Mouse (Mus musculus) lung, embryonic 16.5 days (tissue): ENCODE data around the gene Ryr2. TPM values are rescaled to one million over a fixed set of nuclear protein-coding genes. Genes with fewer than 3 reads are reported as not detected.

ENCODE experiments used
- ATAC-seq: fragments of 200-750 bp; cut with Nextera tagmentation; 2 replicates; pipeline ENCODE4 v1.8.0; 2017; ENCODE audit warnings: low read depth, mild to moderate bottlenecking, moderate library complexity
- H3K27ac ChIP-seq: fragments of 300-500 bp; sonication (generic); 2 replicates; pipeline ENCODE4 v1.5.1; 2014; ENCODE audit warnings: mild to moderate bottlenecking, control low read depth, low read length
- H3K27me3 ChIP-seq: fragments of 300-500 bp; sonication (generic); 2 replicates; pipeline ENCODE4 v1.6.1; 2014; ENCODE audit warnings: low read depth, low read length, mixed read lengths; ENCODE audit not compliant: control insufficient read depth, insufficient read depth
- H3K36me3 ChIP-seq: fragments of 300-500 bp; sonication (generic); 2 replicates; pipeline ENCODE4 v1.6.1; 2014; ENCODE audit warnings: low read length; ENCODE audit not compliant: control insufficient read depth, insufficient read depth
- H3K4me1 ChIP-seq: fragments of 300-500 bp; sonication (generic); replicated peaks from 2 replicates; pipeline ENCODE4 v1.6.1; 2014; ENCODE audit warnings: low read length, mixed read lengths; ENCODE audit not compliant: control insufficient read depth, insufficient read depth
- H3K4me2 ChIP-seq: fragments of 300-500 bp; sonication (generic); 2 replicates; pipeline ENCODE4 v1.6.1; 2014; ENCODE audit warnings: low read depth, low read length, control low read depth
- H3K4me3 ChIP-seq: fragments of 300-500 bp; sonication (generic); 2 replicates; pipeline ENCODE4 v1.5.1; 2014; ENCODE audit warnings: mild to moderate bottlenecking, low read length, control low read depth
- H3K9ac ChIP-seq: fragments of 300-500 bp; sonication (generic); 2 replicates; pipeline ENCODE4 v1.6.1; 2014; ENCODE audit warnings: low read length, control low read depth
- H3K9me3 ChIP-seq: fragments of 300-500 bp; sonication (generic); 2 replicates; pipeline ENCODE4 v1.6.1; 2016; ENCODE audit warnings: low read length; ENCODE audit not compliant: control insufficient read depth
- WGBS: fragments of 180-500 bp; shearing (Covaris S2); extraction: QIAGEN DNeasy Blood & Tissue Kit; methylation state at CpG from one replicate; pipeline ENCODE4 v1.1.7; 2014; 5-methylcytosine and 5-hydroxymethylcytosine counted together
- polyA plus RNA-seq: library from polyadenylated mRNA; unstranded; fragments of >200 nt; fragmentation: Nextera tagmentation; extraction: Ambion mirVana; gene quantifications from 2 replicates; pipeline ENCODE4 v1.2.1, GENCODE M21; 2015

Gene Ryr2
- polyA plus RNA-seq, 1 experiment from 2014 or later, result 1.5 TPM

DNA sequence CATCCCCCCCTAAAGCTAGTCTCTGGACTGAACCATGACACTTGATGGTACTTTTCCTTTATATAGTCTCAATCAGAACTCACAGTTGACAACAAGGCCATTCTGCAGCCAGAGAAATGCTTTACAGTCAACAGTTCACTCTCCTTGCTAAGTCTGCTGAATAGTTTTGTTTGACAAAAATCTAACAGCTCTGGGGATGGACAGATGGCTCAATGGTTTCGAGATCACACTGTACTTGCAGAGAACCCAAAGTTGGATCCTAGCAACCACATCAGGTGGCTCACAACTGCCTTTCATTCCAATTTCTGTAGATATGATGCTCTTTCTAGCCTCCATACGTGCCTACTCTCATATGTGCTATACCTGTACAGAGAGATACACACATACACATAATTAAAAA is 109.4 kb downstream of the Ryr2 start:
- Histone ChIP-seq H3K36me3 (no peaks in the 10 kb centered on the region), H3K9me3 (no peaks in the 10 kb centered on the region), H3K9ac (no peak overlapping the region), H3K4me2 (no peak overlapping the region), H3K4me1 (no peaks in the 10 kb centered on the region), H3K27me3 (no peaks in the 10 kb centered on the region), H3K27ac (no peak overlapping the region), H3K4me3 (no peak overlapping the region)
- 74% methylated on average over 2 of the region's 2 CpGs for WGBS
- ATAC-seq, result no peak

DNA sequence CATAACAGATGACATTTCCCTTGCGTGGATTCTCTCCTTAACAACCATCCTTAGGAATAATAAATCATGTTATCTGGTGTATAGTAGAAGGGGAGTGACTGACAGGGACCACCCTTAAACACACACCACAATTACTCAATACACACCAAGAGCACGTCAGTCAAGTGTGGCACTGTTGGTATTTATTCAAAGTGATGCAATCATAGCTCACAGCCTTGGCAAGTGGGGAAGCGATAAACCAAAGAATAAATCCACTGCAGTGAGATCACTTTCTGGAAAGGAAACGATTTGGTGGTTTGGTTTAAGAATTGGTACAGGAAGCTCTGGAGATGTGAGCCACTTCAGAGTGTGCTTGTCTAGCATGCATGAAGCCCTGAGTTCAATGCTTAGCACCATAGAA is 119.2 kb downstream of the Ryr2 start:
- H3K4me2 ChIP-seq, result no peak overlapping the region
- H3K27ac ChIP-seq, result no peak overlapping the region
- no peak overlapping the region for H3K9ac ChIP-seq
- no peaks in the 10 kb centered on the region for H3K27me3 ChIP-seq
- no peak for ATAC-seq
- H3K4me3 ChIP-seq, result no peak overlapping the region
- no peaks in the 10 kb centered on the region for H3K9me3 ChIP-seq
- no peaks in the 10 kb centered on the region for H3K4me1 ChIP-seq
- no peaks in the 10 kb centered on the region for H3K36me3 ChIP-seq
- WGBS, result 47% methylated on average over 4 of the region's 4 CpGs

DNA sequence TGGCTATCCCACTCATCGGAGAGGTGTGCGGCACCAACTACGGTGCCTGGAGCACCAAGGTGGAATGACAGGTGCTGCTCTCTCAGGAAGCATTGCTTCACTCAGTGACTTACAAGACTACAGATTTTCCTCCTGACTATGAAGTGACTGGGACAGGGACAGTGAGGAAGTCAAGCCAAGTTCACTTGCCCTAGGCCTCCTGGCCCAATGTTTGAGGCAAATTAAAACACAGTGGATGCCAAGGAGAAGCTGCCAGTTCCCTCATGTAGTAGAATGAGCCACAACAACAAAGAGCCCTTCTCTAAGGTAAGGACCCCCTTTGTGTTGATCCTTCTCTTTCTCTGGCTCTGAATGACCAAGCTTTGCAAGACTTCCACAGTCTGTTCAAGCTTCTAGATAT is 121.7 kb downstream of the Ryr2 start:
- Histone ChIP-seq H3K27ac (no peak overlapping the region), H3K4me1 (no peaks in the 10 kb centered on the region), H3K4me2 (no peak overlapping the region), H3K27me3 (no peaks in the 10 kb centered on the region), H3K9me3 (no peaks in the 10 kb centered on the region), H3K4me3 (no peak overlapping the region), H3K9ac (no peak overlapping the region), H3K36me3 (no peaks in the 10 kb centered on the region)
- ATAC-seq, result no peak
- WGBS, result 95% methylated on average over 3 of the region's 3 CpGs

DNA sequence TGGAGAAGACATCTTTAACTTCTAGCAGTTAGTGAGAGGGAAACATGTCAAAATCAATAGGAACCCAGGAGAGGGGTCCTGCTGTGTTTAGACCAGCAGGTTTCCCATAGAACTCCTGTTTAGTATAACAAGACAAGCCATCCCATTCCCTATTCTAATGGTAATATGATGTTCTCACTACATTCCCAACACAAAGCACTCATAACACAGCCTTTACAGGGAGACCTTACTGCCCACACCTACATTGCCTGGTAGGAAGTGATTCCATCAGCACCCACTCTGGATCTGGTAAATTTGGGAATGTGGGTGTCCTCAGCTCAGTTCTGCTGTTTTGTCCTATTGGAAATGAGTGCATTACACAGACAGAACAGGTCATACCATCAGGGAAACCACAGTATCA is 127.7 kb downstream of the Ryr2 start:
- Histone ChIP-seq H3K4me1 (no peaks in the 10 kb centered on the region), H3K4me2 (no peak overlapping the region), H3K27me3 (no peaks in the 10 kb centered on the region), H3K36me3 (no peaks in the 10 kb centered on the region), H3K27ac (no peak overlapping the region), H3K9ac (no peak overlapping the region), H3K4me3 (no peak overlapping the region), H3K9me3 (no peaks in the 10 kb centered on the region)
- ATAC-seq, result no peak

DNA sequence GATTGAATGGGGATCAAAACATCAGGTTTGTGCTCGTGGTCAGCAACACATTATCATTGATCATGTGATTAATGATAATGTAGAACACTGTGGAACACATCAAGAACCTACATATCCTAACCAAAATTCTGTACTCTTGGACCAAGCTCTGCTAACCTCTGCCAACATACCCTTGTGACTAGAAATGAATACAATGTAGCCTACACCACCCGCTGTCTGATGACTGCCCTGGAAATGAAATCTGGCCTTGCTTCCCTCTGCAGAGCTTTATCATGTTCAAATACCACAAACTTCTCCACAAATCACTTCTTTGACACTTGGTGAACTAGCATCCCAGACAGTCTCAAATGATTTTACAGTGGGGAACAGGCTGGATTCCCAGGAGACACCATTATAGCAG is 128.4 kb downstream of the Ryr2 start:
- Histone ChIP-seq H3K9ac (no peak overlapping the region), H3K27me3 (no peaks in the 10 kb centered on the region), H3K9me3 (no peaks in the 10 kb centered on the region), H3K4me1 (no peaks in the 10 kb centered on the region), H3K36me3 (no peaks in the 10 kb centered on the region), H3K4me2 (no peak overlapping the region), H3K4me3 (no peak overlapping the region), H3K27ac (no peak overlapping the region)
- ATAC-seq, result no peak
- WGBS, result 67% methylated on average over 2 of the region's 2 CpGs

DNA sequence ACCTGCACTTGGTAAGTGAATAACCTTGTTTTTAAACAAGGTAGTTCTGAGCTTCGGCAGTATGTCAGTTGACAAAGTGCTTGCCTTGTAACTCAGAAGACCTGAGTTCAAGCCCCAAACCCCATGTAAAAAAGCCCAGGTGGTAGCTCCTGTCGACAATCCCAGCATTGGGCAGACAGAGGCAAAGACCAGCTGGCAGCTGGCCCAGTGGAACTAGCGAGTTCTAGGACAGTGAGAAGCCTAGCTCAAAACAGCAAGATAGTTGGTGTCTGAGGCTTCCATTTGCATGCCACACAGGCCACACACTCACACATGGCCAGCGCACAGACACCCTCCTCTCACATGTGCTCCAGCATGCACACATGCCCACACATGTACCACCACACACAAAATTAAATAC is 129.1 kb downstream of the Ryr2 start:
- WGBS, result 74% methylated on average over 4 of the region's 4 CpGs

DNA sequence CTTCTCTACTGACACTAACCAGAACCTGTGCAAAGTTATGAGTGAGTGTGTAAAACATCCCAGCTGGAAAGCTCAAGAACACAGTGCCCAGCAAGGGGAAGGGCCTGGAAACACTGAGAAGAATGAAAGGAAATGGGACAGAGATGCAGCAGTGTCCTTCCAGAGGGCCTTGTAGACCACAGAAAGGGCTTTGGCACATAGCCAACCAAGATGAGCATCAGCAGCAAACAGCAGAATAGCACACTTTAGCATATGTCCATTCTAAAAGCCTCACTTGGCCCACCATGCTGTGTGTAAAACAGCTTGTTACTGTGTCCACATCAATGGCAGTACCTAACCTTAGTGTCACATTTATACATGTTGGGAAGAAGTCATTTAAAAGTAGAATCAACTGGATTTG is 142.4 kb downstream of the Ryr2 start:
- no peak overlapping the region for H3K27ac ChIP-seq
- H3K27me3 ChIP-seq, result no peaks in the 10 kb centered on the region
- no peaks in the 10 kb centered on the region for H3K4me1 ChIP-seq
- H3K9ac ChIP-seq, result no peak overlapping the region
- H3K4me3 ChIP-seq, result no peak overlapping the region
- no peaks in the 10 kb centered on the region for H3K9me3 ChIP-seq
- no peak overlapping the region for H3K4me2 ChIP-seq
- ATAC-seq, result no peak
- no peaks in the 10 kb centered on the region for H3K36me3 ChIP-seq

More for the DNA sequence above, 129.1 kb downstream of the Ryr2 start:
- H3K27me3 ChIP-seq, result no peaks in the 10 kb centered on the region
- H3K9me3 ChIP-seq, result no peaks in the 10 kb centered on the region
- no peaks in the 10 kb centered on the region for H3K4me1 ChIP-seq
- ATAC-seq, result no peak
- no peaks in the 10 kb centered on the region for H3K36me3 ChIP-seq
- no peak overlapping the region for H3K9ac ChIP-seq
- H3K4me3 ChIP-seq, result no peak overlapping the region
- H3K27ac ChIP-seq, result no peak overlapping the region
- no peak overlapping the region for H3K4me2 ChIP-seq

DNA sequence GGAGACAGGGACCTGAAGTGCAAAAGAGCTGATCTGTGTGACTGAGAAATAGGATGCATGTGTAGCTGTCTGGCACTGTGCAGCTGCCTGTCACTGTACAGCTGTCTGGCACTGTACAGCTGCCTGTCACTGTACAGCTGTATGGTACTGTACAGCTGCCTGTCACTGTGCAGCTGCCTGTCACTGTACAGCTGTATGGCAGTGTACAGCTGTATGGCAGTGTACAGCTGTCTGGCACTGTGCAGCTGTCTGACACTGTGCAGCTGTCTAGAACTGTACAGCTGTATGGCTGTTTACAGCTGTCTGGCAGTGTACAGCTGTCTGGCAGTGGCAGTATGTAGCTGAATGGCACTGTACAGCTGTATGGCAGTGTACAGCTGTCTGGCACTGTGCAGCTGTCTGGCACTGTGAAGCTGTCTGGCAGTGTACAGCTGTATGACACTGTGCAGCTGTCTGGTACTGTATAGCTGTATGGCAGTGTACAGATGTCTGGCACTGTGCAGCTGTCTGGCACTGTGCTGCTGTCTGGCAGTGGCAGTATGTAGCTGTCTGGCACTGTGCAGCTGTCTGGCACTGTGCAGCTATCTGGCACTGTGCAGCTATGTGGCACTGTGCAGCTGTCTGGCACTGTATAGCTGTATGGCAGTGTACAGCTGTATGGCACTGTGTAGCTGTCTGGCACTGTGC is 147.1 kb downstream of the Ryr2 start:
- no peak overlapping the region for H3K4me2 ChIP-seq
- H3K27me3 ChIP-seq, result no peaks in the 10 kb centered on the region
- no peak overlapping the region for H3K9ac ChIP-seq
- 0 out of 2 replicates have a peak, but pooled peaks cover 2% of the 10 kb centered on the region for H3K4me1 ChIP-seq
- no peaks in the 10 kb centered on the region for H3K9me3 ChIP-seq
- no peak overlapping the region for H3K4me3 ChIP-seq
- no peak overlapping the region for H3K27ac ChIP-seq
- ATAC-seq, result no peak
- H3K36me3 ChIP-seq, result no peaks in the 10 kb centered on the region

DNA sequence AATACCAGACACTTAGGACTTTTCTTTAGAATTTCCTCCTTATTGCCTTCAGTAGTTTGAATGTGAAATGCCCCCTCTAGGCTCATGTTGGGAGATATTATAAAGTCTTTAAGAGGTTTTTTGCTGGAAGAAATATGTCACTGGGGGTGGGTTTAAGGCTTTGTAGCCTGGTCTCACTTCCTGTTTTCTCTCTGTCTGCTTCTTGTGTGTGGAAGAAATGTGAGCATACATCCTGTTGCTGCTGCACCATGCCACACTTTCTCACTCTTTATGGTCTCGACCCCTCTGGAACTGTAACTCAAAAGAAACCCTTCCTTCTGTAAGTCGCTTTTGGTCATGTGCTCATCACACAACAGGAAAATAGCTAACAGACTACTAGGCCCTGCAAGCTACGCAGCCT is 147.9 kb downstream of the Ryr2 start:
- no peak for ATAC-seq

DNA sequence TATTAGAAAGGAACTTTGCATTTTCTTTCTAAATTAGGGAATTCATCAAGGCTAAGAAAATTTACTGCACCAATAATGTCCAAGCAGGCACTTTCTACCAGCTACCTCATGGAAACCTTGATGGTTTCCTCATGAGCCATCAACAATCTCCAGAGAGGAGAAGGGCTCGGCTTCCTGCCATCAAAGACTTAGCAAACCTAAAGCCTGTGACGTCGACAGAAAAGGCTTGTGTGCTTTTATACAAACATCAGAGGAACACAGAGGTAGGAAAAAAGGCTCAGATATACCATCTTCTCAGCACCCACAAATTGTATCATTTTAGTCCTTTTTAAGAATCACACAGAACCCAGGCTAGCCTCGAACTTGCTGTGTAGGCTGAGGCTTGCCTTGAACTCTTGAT is 148.5 kb downstream of the Ryr2 start:
- H3K4me3 ChIP-seq, result no peak overlapping the region
- 64% methylated on average over 4 of the region's 4 CpGs for WGBS
- no peak overlapping the region for H3K9ac ChIP-seq
- H3K27me3 ChIP-seq, result no peaks in the 10 kb centered on the region
- ATAC-seq, result no peak
- no peaks in the 10 kb centered on the region for H3K9me3 ChIP-seq
- no peaks in the 10 kb centered on the region for H3K36me3 ChIP-seq
- H3K4me2 ChIP-seq, result no peak overlapping the region
- no peak overlapping the region for H3K27ac ChIP-seq
- 0 out of 2 replicates have a peak, but pooled peaks cover 2% of the 10 kb centered on the region for H3K4me1 ChIP-seq

More for the DNA sequence above, 147.9 kb downstream of the Ryr2 start:
- no peaks in the 10 kb centered on the region for H3K9me3 ChIP-seq
- H3K9ac ChIP-seq, result no peak overlapping the region
- no peak overlapping the region for H3K4me2 ChIP-seq
- no peaks in the 10 kb centered on the region for H3K36me3 ChIP-seq
- no peak overlapping the region for H3K27ac ChIP-seq
- 67% methylated on average over 3 of the region's 3 CpGs for WGBS
- H3K4me1 ChIP-seq, result 0 out of 2 replicates have a peak, but pooled peaks cover 2% of the 10 kb centered on the region
- no peaks in the 10 kb centered on the region for H3K27me3 ChIP-seq
- no peak overlapping the region for H3K4me3 ChIP-seq
